Mouse (Mus musculus) small intestine, adult 2 months (tissue): ENCODE measurements around the gene Ddx27. TPM values are rescaled to one million over a fixed set of nuclear protein-coding genes. Genes with fewer than 3 reads are reported as not detected.

Source experiments
- H3K27ac ChIP-seq: fragments of 200-500 bp; 2 replicates; pipeline ENCODE4 v1.5.1; 2012; ENCODE audit warnings: low read depth, low read length, control low read depth, inconsistent platforms; ENCODE audit not compliant: insufficient read depth
- H3K27me3 ChIP-seq: fragments of 200-500 bp; 2 replicates; pipeline ENCODE4 v1.6.1; 2012; ENCODE audit warnings: mild to moderate bottlenecking, moderate library complexity, low read length, inconsistent platforms; ENCODE audit not compliant: control insufficient read depth, insufficient read depth
- H3K36me3 ChIP-seq: fragments of 200-500 bp; 2 replicates; pipeline ENCODE4 v1.6.1; 2012; ENCODE audit warnings: mild to moderate bottlenecking, low read length, control low read depth, inconsistent platforms; ENCODE audit not compliant: control insufficient read depth, insufficient read depth
- H3K4me1 ChIP-seq: fragments of 200-500 bp; 2 replicates; pipeline ENCODE4 v1.6.1; 2012; ENCODE audit warnings: low read length, inconsistent platforms, mixed read lengths; ENCODE audit not compliant: control insufficient read depth, insufficient read depth, insufficient read length
- H3K4me3 ChIP-seq: fragments of 200-500 bp; 2 replicates; pipeline ENCODE4 v1.5.1; 2012; ENCODE audit warnings: low read depth, mild to moderate bottlenecking, control low read depth, inconsistent platforms, low read length, moderate library complexity
- CTCF ChIP-seq: fragments of 200-500 bp; IDR thresholded peaks from 2 replicates; pipeline ENCODE4 v1.5.1; 2012; ENCODE audit warnings: low read depth, mild to moderate bottlenecking, control low read depth, inconsistent platforms, low read length, moderate library complexity, mixed read lengths; ENCODE audit not compliant: insufficient replicate concordance, insufficient read length; ENCODE audit errors: extremely low read depth
- POLR2A ChIP-seq: fragments of 200-500 bp; IDR thresholded peaks from 2 replicates; pipeline ENCODE4 v1.6.1; 2012; ENCODE audit warnings: low read depth, mild to moderate bottlenecking, control low read depth, inconsistent platforms, low read length, moderate library complexity
- WGBS: fragments of 180-500 bp; shearing (Covaris S2); methylation state at CpG from one replicate; pipeline ENCODE4 v1.1.7; 2018; 5-methylcytosine and 5-hydroxymethylcytosine counted together
- polyA plus RNA-seq: library from polyadenylated mRNA; depleted of rRNA; stranded (reverse); fragments of >200 nt; gene quantifications from 2 replicates; pipeline ENCODE4 v1.2.3, GENCODE M21; 2012

Gene Ddx27
- polyA plus RNA-seq, 1 experiment = 14.7 TPM

DNA sequence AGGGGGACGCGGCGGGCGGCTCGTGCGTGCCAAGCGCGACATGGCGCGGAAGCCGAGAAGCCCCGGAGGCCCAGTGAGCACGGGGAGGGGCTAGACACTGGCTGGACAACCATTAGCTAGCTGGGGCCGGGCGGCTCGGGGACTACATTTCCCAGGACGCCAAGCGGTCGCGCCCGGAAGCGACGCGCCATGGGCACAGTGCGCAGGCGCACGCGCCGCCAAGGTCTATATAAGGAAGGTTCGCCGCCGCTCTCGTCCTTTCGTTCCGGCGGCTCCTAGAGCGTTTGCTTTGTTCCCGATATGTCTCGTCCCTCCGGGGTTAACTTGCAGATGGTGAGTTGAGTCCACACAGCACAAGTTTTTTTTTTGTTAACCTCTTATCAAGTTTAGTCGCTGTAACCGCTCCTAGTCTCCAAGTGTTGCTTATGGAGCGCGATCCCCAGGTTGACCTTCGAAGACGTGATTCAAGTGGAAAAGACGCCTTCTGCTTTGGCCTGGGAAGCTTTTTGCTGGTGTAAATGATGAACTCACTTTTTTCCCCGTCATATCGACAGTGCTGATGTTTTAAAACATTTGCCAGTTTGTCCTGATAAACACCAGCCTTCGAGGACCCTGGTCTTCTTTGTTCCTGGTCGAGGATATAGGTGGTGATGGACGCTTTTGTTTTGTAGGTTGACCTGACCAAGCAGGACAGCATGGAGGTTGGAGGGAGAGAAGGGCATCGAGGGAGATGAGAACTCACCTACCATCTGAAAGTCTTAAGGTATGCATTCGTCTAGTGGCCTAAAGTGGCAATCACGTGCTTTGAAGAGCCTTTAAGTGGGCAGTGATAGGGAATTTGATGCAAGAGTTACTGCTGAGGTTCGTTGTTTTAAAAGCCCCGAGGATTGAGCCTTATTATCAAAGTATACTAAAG is 48.2 kb downstream of the Ddx27 start, which contains the start of gene Znfx1:
Znfx1 (minus strand) TSS at position 51 of the 916 bp plus-strand sequence.
- Histone ChIP-seq H3K36me3 (peaks cover 22% of the 10 kb centered on the region), H3K4me3 (peak within 1 kb of the TSS; percentile 90), H3K27me3 (no peaks in the 10 kb centered on the region), H3K4me1 (peaks cover 18% of the 10 kb centered on the region), H3K27ac (peak within 1 kb of the TSS; percentile 78)
- no peak for TF ChIP-seq CTCF
- TF ChIP-seq POLR2A = peak; percentile 99
- under 1% methylated on average over 57 of the region's 57 CpGs for WGBS

DNA sequence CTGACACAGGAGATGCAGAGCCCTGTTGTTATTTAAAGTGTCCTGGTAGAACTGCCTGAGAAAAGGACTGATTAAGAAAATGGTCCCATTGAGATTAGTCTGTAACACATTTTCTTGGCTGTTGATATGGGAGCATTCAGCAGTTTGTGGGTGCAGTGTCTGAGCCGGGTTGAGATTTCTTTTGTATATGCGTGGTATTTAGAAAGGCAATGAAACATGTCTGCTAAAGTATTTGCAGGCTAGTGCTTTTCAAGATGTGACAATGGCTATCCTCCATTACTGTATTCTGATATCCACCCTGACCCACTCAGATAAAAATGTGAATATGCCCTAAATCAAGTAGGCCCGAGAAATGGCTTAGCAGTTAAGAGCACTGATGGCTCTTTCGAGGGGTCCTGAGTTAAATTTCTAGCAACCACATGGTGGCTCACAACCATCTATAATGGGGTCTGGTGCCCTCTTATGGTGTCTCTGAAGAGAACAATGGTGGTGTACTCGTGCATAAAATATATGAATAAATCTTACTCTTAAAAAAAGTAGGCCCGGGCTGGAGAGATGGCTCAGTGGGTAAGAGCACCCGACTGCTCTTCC is 49.0 kb downstream of the Ddx27 start:
- peaks cover 23% of the 10 kb centered on the region for H3K4me1 ChIP-seq
- peak overlapping the region; percentile 74; the same call in 1 of the 2 replicates for H3K27ac ChIP-seq
- no peak overlapping the region; the same call in 1 of the 2 replicates for H3K4me3 ChIP-seq
- TF ChIP-seq CTCF (no peak), POLR2A (no peak)
- H3K36me3 ChIP-seq = peaks cover 22% of the 10 kb centered on the region
- WGBS = 2% methylated on average over 7 of the region's 7 CpGs
- no peaks in the 10 kb centered on the region for H3K27me3 ChIP-seq

DNA sequence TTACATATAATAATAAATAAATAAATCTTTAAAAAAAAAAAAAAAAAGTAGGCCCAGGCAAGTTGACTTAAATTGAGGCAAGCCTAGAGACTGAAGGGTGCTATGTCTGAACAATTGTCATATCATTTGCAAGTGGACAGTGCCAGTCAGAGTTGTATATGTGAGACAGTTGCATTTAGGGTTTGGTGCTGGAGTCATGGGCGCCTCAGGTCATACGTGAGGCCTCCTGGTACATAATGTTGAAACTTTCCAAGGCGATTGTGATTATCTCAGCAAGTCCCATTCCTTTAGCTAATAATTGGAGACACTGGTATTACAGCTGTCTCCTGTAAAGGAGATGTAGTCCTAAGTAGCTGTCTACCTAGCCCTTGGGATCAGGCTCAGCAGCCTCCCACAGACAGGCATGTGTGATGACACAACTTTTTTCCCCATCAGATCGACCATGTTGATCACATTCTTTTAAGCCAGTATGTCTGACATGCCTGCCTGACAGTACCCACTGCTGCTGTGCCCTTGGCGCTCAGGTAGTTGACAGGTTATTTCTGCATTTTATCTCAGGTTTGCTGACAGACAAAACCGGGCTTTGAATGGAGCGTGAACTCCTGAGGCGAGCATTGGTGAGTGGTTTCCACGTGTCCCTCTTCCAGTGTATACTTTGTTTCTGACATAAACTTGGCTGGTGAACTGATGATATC is 49.8 kb downstream of the Ddx27 start:
- peaks cover 20% of the 10 kb centered on the region for H3K4me1 ChIP-seq

DNA sequence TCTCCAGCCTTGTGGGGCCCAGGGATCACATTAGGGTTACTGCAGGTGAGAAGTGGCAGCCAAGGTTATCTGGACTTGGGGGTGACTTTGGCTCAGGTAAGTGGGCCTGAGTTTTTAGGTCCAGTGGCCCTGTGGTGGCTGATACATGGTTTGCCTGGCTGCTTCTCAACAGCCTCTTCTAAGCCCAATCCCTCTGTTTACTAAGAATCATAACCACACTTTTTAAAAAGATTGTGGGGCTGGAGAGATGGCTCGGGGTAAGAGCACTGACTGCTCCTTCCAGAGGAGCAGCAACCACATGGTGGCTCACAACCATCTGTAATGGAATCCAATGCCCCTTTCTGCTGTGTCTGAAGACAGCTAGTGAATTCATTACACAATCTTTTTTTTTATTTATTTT is 51.0 kb downstream of the Ddx27 start:
- Histone ChIP-seq H3K4me1 (peaks cover 26% of the 10 kb centered on the region), H3K36me3 (peaks cover 18% of the 10 kb centered on the region), H3K27ac (no peak overlapping the region), H3K4me3 (no peak overlapping the region), H3K27me3 (no peaks in the 10 kb centered on the region)
- WGBS = 60% methylated on average over 1 of the region's 1 CpGs
- no peak for TF ChIP-seq CTCF
- no peak for TF ChIP-seq POLR2A

More for the DNA sequence above, 49.8 kb downstream of the Ddx27 start:
- Histone ChIP-seq H3K27ac (no peak overlapping the region), H3K4me3 (peak overlapping the region; percentile 25; the same call in 1 of the 2 replicates), H3K27me3 (no peaks in the 10 kb centered on the region), H3K36me3 (peaks cover 19% of the 10 kb centered on the region)
- TF ChIP-seq POLR2A (no peak; the same call in 1 of the 2 replicates), CTCF (no peak)
- WGBS = 17% methylated on average over 9 of the region's 9 CpGs

DNA sequence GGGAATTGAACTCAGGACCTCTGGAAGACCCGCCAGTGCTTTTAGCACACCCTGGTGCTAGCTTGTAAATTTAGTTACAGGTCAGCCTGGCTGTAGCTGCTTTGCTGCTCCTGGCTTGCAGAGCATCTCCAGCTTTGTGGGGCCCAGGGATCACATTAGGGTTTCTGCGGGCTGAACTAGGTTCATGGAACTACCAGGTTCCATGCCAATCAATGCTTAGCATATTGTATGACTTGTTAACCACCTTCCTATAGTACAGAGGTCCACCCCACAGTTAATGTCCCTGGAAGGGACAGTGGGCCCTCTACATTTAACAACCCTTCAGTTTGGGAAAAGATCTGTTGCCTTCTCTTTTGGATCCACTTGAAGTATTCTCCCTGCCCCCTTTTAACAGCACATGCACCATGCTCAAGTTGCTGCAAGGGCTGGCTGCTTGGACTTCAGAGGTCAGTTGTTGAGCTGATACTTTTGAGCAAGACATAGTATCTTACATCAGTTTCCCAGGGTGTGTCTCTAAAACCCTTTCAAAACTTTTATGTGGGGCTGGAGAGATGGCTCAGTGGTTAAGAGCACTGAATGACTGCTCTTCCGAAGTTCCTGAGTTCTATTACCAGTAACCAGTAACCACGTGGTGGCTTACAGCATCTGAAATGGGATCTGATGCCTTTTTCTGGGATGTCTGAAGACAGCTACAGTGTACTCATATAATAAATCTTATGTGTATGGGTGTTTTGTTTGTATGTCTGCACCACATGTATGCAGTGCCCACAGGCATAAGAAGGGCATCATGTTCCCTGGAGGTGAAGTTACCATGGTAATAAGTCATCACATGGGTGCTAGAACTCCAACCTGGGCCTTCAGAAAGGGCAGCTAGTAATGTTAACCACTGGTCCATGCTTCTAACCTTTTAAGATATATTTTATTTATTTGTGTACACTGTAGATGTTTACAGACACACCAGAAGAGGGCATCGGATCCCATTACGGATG is 51.8 kb downstream of the Ddx27 start:
- Histone ChIP-seq H3K27me3 (no peaks in the 10 kb centered on the region), H3K36me3 (peaks cover 18% of the 10 kb centered on the region), H3K4me3 (no peak overlapping the region), H3K4me1 (peaks cover 30% of the 10 kb centered on the region), H3K27ac (no peak overlapping the region)
- WGBS = 20% methylated on average over 6 of the region's 6 CpGs
- no peak for TF ChIP-seq CTCF
- no peak for TF ChIP-seq POLR2A

DNA sequence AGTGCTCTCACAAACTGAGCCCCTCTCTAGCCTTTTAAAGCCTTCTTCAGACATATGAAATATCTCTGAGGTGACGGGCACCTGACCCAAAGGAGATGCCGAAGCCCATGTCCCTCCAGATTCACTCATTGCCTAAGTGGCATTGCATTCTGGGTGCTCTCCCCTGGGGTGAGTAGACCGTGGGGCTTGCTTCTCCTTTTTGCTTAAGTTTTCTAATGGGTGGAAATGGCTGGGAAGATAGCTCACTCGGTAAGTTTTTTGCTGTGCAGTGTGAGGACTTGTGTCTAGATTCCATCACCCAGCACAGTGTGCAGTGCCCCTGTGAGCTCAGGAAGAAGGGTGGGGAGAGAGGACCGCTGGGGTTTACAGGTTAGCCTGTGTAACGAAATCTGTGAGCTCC is 52.6 kb downstream of the Ddx27 start:
- Histone ChIP-seq H3K4me3 (no peak overlapping the region), H3K4me1 (peaks cover 30% of the 10 kb centered on the region), H3K36me3 (peaks cover 18% of the 10 kb centered on the region), H3K27ac (peak overlapping the region; percentile 74), H3K27me3 (no peaks in the 10 kb centered on the region)
- TF ChIP-seq CTCF (no peak), POLR2A (no peak)
- 29% methylated on average over 6 of the region's 6 CpGs for WGBS
